Mouse (Mus musculus): Measurements from ENCODE around the gene Limk1.

The Limk1 gene

GRCm38 (mm10) chr5:134632841-134633240 lies 55.6 kb downstream of the Limk1 start:
- DNase-seq (ENCODE audit: low spot score in 2 of 2) = no peak

GRCm38 (mm10) chr5:134630835-134631234 lies 57.6 kb downstream of the Limk1 start:
- no peak for DNase-seq (ENCODE audit: low spot score in 2 of 2)

GRCm38 (mm10) chr5:134629508-134629907 lies 58.9 kb downstream of the Limk1 start:
- DNase-seq (ENCODE audit: low spot score in 2 of 2) = no peak

- no peak for DNase-seq (ENCODE audit: low spot score in 2 of 2)
Observed at GRCm38 (mm10) chr5:134622069-134622468, 66.3 kb downstream of the Limk1 start.

GRCm38 (mm10) chr5:134621099-134621640 lies 67.2 kb downstream of the Limk1 start:
- no peak for DNase-seq (ENCODE audit: low spot score in 2 of 2)

- no peak for DNase-seq (ENCODE audit: low spot score in 2 of 2)
Observed at GRCm38 (mm10) chr5:134620457-134620856, 67.9 kb downstream of the Limk1 start.

GRCm38 (mm10) chr5:134617071-134617470 lies 71.3 kb downstream of the Limk1 start:
- peak; percentile 76 to 90 for DNase-seq (ENCODE audit: low spot score in 2 of 2)

- no peak for DNase-seq (ENCODE audit: low spot score in 2 of 2)
Observed at GRCm38 (mm10) chr5:134615780-134616179, 72.6 kb downstream of the Limk1 start.

GRCm38 (mm10) chr5:134615380-134615779 lies 73.0 kb downstream of the Limk1 start:
- no peak for DNase-seq (ENCODE audit: low spot score in 2 of 2)

- DNase-seq (ENCODE audit: low spot score in 2 of 2) = peak in 1 of 2 experiments; percentile 39
Observed at GRCm38 (mm10) chr5:134614802-134615201, 73.6 kb downstream of the Limk1 start, which contains the start of gene Lat2. Gene Lat2, minus strand, starts transcription at chr5:134615025.

- DNase-seq (ENCODE audit: low spot score in 2 of 2) = no peak
Observed at GRCm38 (mm10) chr5:134614296-134614695, 74.1 kb downstream of the Limk1 start.

GRCm38 (mm10) chr5:134613727-134614126 lies 74.7 kb downstream of the Limk1 start:
- peak; percentile 59 to 73 for DNase-seq (ENCODE audit: low spot score in 2 of 2)

GRCm38 (mm10) chr5:134611810-134612521 lies 76.4 kb downstream of the Limk1 start:
- no peak for DNase-seq (ENCODE audit: low spot score in 2 of 2)

GRCm38 (mm10) chr5:134609916-134610643 lies 78.3 kb downstream of the Limk1 start:
- DNase-seq (ENCODE audit: low spot score in 2 of 2) = no peak

GRCm38 (mm10) chr5:134607121-134607520 lies 81.3 kb downstream of the Limk1 start:
- DNase-seq (ENCODE audit: low spot score in 2 of 2) = peak in 1 of 2 experiments; percentile 44

- DNase-seq (ENCODE audit: low spot score in 2 of 2) = no peak
Observed at GRCm38 (mm10) chr5:134606314-134606713, 82.1 kb downstream of the Limk1 start.

All from spleen, postnatal 4 days (tissue).